Mouse (Mus musculus): ENCODE measurements around the gene Cblb. TPM values are rescaled to one million over a fixed set of nuclear protein-coding genes. Genes with fewer than 3 reads are reported as not detected.

The Cblb gene
- total and polyA plus RNA-seq, 2 experiments from 2014 or later = 3.4 to 10.4 TPM

DNA sequence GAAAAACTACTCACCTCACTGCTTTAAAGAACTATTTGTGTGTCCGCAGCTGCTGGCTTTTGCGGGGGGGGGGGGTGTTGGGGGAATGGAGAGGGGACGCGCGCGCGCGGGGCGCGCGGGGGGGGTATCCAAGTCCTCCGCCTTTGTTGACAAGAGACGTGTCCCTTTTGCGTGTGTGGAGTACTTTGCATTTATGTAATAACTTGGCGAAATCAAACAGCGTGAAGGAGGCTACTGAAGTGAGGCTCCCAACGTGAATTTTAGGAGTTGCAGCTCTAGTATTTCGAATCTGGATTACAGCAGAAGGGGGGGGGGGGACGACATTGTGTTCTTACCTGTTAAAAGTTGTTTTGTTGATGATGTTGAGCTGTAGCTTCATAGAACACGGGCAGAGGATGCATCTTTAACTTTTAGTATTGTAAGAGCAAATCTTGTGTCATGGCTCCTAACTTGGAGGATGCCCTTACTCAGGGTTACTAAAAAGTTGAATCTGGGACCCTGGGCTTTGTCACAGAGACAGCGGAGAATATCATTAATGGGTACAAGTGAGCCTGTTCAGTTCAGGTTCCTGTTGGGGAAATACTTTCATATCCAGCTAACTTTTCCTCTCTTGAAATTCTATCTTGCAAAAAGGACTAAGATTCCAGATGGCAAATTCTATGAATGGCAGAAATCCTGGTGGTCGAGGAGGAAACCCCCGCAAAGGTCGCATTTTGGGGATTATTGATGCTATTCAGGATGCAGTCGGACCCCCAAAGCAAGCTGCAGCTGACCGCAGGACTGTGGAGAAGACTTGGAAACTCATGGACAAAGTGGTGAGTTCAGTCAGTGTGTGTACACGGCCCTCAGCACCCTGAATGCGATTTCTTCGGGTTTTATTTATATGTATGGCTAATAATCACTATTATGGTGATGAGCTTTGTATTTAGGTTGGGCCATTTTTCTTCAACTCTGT lies 1.6 kb downstream of the Cblb start:
- DNase-seq (ENCODE audit: low spot score) = no peak
- no peak for TF ChIP-seq CTCF (IDR thresholded peaks at IDR 0.05; ENCODE audit: low read depth)
- TF ChIP-seq EP300 (IDR thresholded peaks at IDR 0.05; ENCODE audit: low read depth) = no peak
- peak overlapping the region; percentile 72 for H3K9ac ChIP-seq (replicated peaks; ENCODE audit: low read depth, low read length)
- 19% methylated on average over 29 of the region's 29 CpGs for WGBS
- peaks cover 30% of the 10 kb centered on the region for H3K4me1 ChIP-seq (ENCODE audit: control insufficient read depth, insufficient read depth)
- ATAC-seq (ENCODE audit: insufficient read depth, low read depth) = no peak
- no peaks in the 10 kb centered on the region for H3K27me3 ChIP-seq (ENCODE audit: control insufficient read depth, insufficient read depth, low read length)
- H3K4me2 ChIP-seq (ENCODE audit: low read depth, low read length) = peak overlapping the region; percentile 62
- H3K4me3 ChIP-seq (ENCODE audit: low read depth, low read length) = peak overlapping the region; percentile 78
- H3K9me3 ChIP-seq (replicated peaks; ENCODE audit: control insufficient read depth, low read length) = no peaks in the 10 kb centered on the region
- H3K27ac ChIP-seq (ENCODE audit: low read depth) = peak overlapping the region; percentile 95
- H3K36me3 ChIP-seq (replicated peaks; ENCODE audit: control insufficient read depth, insufficient read depth, low read length) = peaks cover 18% of the 10 kb centered on the region

DNA sequence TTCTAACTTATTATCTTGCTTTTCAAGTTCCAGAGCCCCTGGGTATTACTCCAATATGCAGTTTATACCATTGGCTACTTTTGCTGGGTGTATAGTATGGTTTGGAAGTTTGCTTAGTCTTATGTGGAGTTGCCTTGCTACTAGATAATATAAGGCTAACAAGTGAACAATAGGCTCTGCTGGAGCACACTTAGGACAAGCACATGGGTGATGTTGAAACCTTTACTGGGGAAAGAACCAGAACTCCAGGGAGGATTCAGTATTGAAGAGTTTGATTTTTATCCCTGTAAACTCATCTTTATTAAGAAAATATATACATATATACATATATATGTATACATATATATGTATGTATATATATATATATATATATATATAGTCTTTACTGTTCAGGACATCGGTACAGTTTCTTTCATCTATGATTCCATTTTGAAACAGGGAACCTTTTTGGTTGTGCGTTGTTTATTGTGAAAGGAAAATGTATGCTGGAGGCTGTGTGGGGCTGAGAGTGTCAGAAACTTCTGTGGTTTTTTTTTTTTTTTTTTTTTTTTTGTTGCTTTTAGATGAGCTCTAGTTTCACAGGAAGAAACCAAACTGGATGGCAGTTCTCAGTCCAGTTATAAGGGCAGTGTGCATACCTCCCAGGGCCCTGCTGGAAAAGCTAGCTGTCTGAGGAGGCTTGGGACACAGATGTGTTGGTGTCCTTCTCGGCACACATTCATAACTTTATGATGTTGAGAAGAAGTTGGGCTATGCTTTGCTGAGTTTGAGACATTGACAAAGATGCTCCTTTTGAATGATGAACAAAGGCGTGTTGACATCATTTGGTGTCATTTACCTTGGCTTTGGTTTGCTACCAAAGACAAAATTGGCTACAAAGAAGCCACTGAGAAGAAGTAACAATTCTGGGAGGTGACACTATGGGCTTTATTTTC lies 2.6 kb downstream of the Cblb start:
- peaks cover 25% of the 10 kb centered on the region for H3K36me3 ChIP-seq (replicated peaks; ENCODE audit: control insufficient read depth, insufficient read depth, low read length)
- WGBS = 91% methylated on average over 4 of the region's 4 CpGs
- ATAC-seq (ENCODE audit: insufficient read depth, low read depth) (no peak), DNase-seq (ENCODE audit: low spot score) (no peak)
- peak overlapping the region; percentile 72 for H3K9ac ChIP-seq (replicated peaks; ENCODE audit: low read depth, low read length)
- TF ChIP-seq EP300 (IDR thresholded peaks at IDR 0.05; ENCODE audit: low read depth) = no peak
- TF ChIP-seq CTCF (IDR thresholded peaks at IDR 0.05; ENCODE audit: low read depth) = no peak
- no peaks in the 10 kb centered on the region for H3K9me3 ChIP-seq (replicated peaks; ENCODE audit: control insufficient read depth, low read length)
- H3K27ac ChIP-seq (ENCODE audit: low read depth) = no peak overlapping the region
- peaks cover 30% of the 10 kb centered on the region for H3K4me1 ChIP-seq (ENCODE audit: control insufficient read depth, insufficient read depth)
- no peaks in the 10 kb centered on the region for H3K27me3 ChIP-seq (ENCODE audit: control insufficient read depth, insufficient read depth, low read length)
- peak overlapping the region; percentile 62 for H3K4me2 ChIP-seq (ENCODE audit: low read depth, low read length)
- peak overlapping the region; percentile 78 for H3K4me3 ChIP-seq (ENCODE audit: low read depth, low read length)

GRCm38 (mm10) chr16:52034356-52034755 lies 3.3 kb downstream of the Cblb start:
- H3K9me3 ChIP-seq (replicated peaks; ENCODE audit: control insufficient read depth, low read length) = no peaks in the 10 kb centered on the region
- no peaks in the 10 kb centered on the region for H3K27me3 ChIP-seq (ENCODE audit: control insufficient read depth, insufficient read depth, low read length)
- H3K4me3 ChIP-seq (ENCODE audit: low read depth, low read length) = no peak overlapping the region
- peaks cover 25% of the 10 kb centered on the region for H3K36me3 ChIP-seq (replicated peaks; ENCODE audit: control insufficient read depth, insufficient read depth, low read length)
- DNase-seq (ENCODE audit: low spot score) (no peak), ATAC-seq (ENCODE audit: insufficient read depth, low read depth) (no peak)
- TF ChIP-seq EP300 (IDR thresholded peaks at IDR 0.05; ENCODE audit: low read depth) (no peak), CTCF (IDR thresholded peaks at IDR 0.05; ENCODE audit: low read depth) (no peak)
- no peak overlapping the region for H3K27ac ChIP-seq (ENCODE audit: low read depth)
- WGBS = 55% methylated on average over 5 of the region's 5 CpGs
- no peak overlapping the region; the same call in 1 of the 2 replicates for H3K4me2 ChIP-seq (ENCODE audit: low read depth, low read length)
- peaks cover 34% of the 10 kb centered on the region for H3K4me1 ChIP-seq (ENCODE audit: control insufficient read depth, insufficient read depth)
- no peak overlapping the region for H3K9ac ChIP-seq (replicated peaks; ENCODE audit: low read depth, low read length)

- TF ChIP-seq EP300 (IDR thresholded peaks at IDR 0.05; ENCODE audit: low read depth) = no peak
- ATAC-seq (ENCODE audit: insufficient read depth, low read depth) = no peak
- 68% methylated on average over 3 of the region's 3 CpGs for WGBS
- no peaks in the 10 kb centered on the region for H3K27me3 ChIP-seq (ENCODE audit: control insufficient read depth, insufficient read depth, low read length)
- H3K9ac ChIP-seq (replicated peaks; ENCODE audit: low read depth, low read length) = no peak overlapping the region
- no peak overlapping the region for H3K4me2 ChIP-seq (ENCODE audit: low read depth, low read length)
- no peak for DNase-seq (ENCODE audit: low spot score)
- no peak overlapping the region for H3K4me3 ChIP-seq (ENCODE audit: low read depth, low read length)
- H3K27ac ChIP-seq (ENCODE audit: low read depth) = no peak overlapping the region
- peaks cover 25% of the 10 kb centered on the region for H3K36me3 ChIP-seq (replicated peaks; ENCODE audit: control insufficient read depth, insufficient read depth, low read length)
- no peaks in the 10 kb centered on the region for H3K9me3 ChIP-seq (replicated peaks; ENCODE audit: control insufficient read depth, low read length)
- H3K4me1 ChIP-seq (ENCODE audit: control insufficient read depth, insufficient read depth) = peaks cover 38% of the 10 kb centered on the region
Measured at GRCm38 (mm10) chr16:52036295-52036694, 5.3 kb downstream of the Cblb start.

DNA sequence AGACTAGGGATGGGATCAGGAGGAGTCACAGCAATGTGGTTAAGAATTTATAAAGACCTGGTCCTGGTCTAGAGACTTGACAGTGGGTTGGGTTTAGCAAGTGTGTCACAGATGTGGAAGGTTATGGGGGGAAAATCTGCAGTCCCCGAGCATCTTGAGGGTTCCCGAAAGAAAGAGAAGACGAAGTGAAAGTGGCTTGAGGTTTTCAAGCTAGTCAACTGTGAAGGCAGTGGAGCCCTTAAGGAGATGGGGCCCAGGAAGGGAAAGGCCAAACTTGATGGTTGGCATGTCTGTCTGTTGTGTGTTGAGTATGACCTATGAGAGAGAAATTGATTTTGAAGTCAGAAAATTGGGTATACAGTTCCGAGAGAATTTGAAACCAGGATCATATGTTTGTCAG lies 7.3 kb downstream of the Cblb start:
- WGBS = 91% methylated on average over 4 of the region's 4 CpGs
- H3K27ac ChIP-seq (ENCODE audit: low read depth) = no peak overlapping the region
- no peak for ATAC-seq (ENCODE audit: insufficient read depth, low read depth)
- DNase-seq (ENCODE audit: low spot score) = no peak
- H3K27me3 ChIP-seq (ENCODE audit: control insufficient read depth, insufficient read depth, low read length) = no peaks in the 10 kb centered on the region
- no peaks in the 10 kb centered on the region for H3K9me3 ChIP-seq (replicated peaks; ENCODE audit: control insufficient read depth, low read length)
- H3K4me2 ChIP-seq (ENCODE audit: low read depth, low read length) = no peak overlapping the region
- no peak overlapping the region for H3K9ac ChIP-seq (replicated peaks; ENCODE audit: low read depth, low read length)
- H3K4me3 ChIP-seq (ENCODE audit: low read depth, low read length) = no peak overlapping the region
- peaks cover 33% of the 10 kb centered on the region for H3K4me1 ChIP-seq (ENCODE audit: control insufficient read depth, insufficient read depth)
- no peak for TF ChIP-seq EP300 (IDR thresholded peaks at IDR 0.05; ENCODE audit: low read depth)
- TF ChIP-seq CTCF (IDR thresholded peaks at IDR 0.05; ENCODE audit: low read depth) = no peak
- peaks cover 25% of the 10 kb centered on the region for H3K36me3 ChIP-seq (replicated peaks; ENCODE audit: control insufficient read depth, insufficient read depth, low read length)
